Mouse (Mus musculus) cerebellum, adult 2 months (tissue): Measurements from ENCODE around the gene 4930556J24Rik.

ENCODE experiments used
- CTCF ChIP-seq: fragments of 200-500 bp; IDR thresholded peaks from 2 replicates; pipeline ENCODE4 v1.5.1; 2011; ENCODE audit warnings: low read depth, mild to moderate bottlenecking, control low read depth, low read length, moderate library complexity, borderline replicate concordance; ENCODE audit not compliant: insufficient read depth
- POLR2A ChIP-seq: fragments of 200-500 bp; IDR thresholded peaks from 2 replicates; pipeline ENCODE4 v1.6.1; 2011; ENCODE audit warnings: low read length, control low read depth, borderline replicate concordance; ENCODE audit not compliant: insufficient read depth

- TF ChIP-seq POLR2A = no peak
- no peak for TF ChIP-seq CTCF
Observed at GRCm38 (mm10) chr11:3981536-3981935, 5.0 kb upstream of the 4930556J24Rik start.
